Mouse (Mus musculus) bone marrow, adult 2 months (tissue): Measurements from ENCODE around the gene Prkcb. TPM values are rescaled to one million over a fixed set of nuclear protein-coding genes. Genes with fewer than 3 reads are reported as not detected.

Experiments used
- H3K27ac ChIP-seq: fragments of 200-500 bp; 2 replicates; pipeline ENCODE4 v1.5.1; 2012; ENCODE audit warnings: low read depth, mild to moderate bottlenecking, control low read depth, inconsistent platforms, low read length; ENCODE audit not compliant: control insufficient read depth, poor library complexity, insufficient read depth
- H3K4me1 ChIP-seq: fragments of 200-500 bp; 2 replicates; pipeline ENCODE4 v1.6.1; 2011; ENCODE audit warnings: low read length; ENCODE audit not compliant: control insufficient read depth, insufficient read depth
- H3K4me3 ChIP-seq: fragments of 200-500 bp; replicated peaks from 2 replicates; pipeline ENCODE3; 2011; ENCODE audit warnings: mild to moderate bottlenecking, low read depth, low read length, control low read depth; ENCODE audit not compliant: control insufficient read depth
- CTCF ChIP-seq: fragments of 200-500 bp; IDR thresholded peaks from 2 replicates; pipeline ENCODE4 v1.5.1; 2011; ENCODE audit warnings: low read length, control low read depth; ENCODE audit not compliant: control insufficient read depth, insufficient read depth
- POLR2A ChIP-seq: fragments of 200-500 bp; IDR thresholded peaks from 2 replicates; pipeline ENCODE4 v1.6.1; 2011; ENCODE audit warnings: low read depth, mild to moderate bottlenecking, control low read depth, low read length, borderline replicate concordance; ENCODE audit not compliant: control insufficient read depth
- WGBS: fragments of 180-500 bp; shearing (Covaris S2); methylation state at CpG from one replicate; pipeline ENCODE4 v1.1.7; 2018; 5-methylcytosine and 5-hydroxymethylcytosine counted together
- polyA plus RNA-seq: library from polyadenylated mRNA; stranded (reverse); fragments of >200 nt; gene quantifications from 2 replicates; pipeline ENCODE4 v1.2.4, GENCODE M21; 2011; ENCODE audit warnings: low replicate concordance; ENCODE audit not compliant: missing spikeins, insufficient read depth, insufficient read length

The Prkcb gene
- polyA plus RNA-seq, 1 experiment = 115 TPM

DNA sequence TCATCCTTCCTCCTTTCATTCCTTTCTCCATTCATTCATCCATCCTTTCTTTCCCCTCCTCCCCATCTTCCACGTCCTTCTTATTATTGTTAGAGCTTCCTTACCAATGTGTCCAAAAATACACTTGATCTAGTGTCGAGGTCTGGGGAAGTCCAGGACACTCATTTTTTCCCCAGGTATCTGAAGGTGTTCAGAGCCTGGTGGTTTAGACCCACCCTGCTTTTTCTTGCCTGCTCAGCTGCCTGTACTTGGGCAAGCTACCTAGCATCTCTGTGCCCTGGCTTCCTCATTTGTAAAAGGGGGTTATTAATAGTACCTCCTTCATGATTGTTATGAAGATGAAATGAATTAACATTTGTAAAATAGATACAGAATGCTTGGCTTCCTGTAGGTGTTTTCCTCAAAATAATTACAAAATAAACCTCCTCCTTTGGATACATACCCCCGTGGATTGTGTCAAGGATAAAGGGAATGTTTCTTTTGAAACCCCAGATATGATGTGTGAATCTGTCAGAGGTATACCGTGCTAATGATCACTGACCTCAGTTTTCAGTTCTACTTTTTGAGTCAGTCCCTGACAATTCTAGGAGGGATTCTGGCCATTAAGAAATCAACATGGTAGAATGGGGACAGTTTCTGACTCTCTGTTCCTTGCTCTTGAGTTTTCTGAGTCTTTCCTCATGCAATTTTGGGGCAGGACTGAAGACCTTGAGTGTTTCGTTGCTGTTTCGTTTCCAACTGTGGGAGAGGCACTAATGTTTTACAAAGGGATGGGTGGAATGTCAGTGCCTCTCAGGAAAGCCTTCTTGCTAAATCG is 106.8 kb downstream of the Prkcb start:
- peak overlapping the region; percentile 25; the same call in 1 of the 2 replicates for H3K27ac ChIP-seq
- 59% methylated on average over 7 of the region's 7 CpGs for WGBS

DNA sequence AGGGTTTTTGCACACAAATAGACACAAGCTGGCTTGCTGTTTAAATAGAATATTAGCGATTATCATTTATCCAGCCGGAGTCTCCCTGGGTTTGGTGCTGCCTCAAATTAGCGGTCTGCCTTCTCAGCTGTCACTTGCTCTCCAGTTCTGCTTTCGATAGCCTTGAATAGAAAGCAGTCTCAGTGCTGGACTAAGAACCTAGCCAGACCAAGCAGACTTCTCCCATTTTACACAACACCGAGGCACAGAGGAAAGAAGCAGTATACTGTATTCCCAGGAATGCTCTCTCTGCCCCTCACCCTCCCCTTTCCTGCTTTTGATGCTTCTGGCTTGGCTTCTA is 107.4 kb downstream of the Prkcb start:
- no peak overlapping the region for H3K27ac ChIP-seq
- no peak for TF ChIP-seq CTCF
- H3K4me1 ChIP-seq = peaks cover 9% of the 10 kb centered on the region
- WGBS = 75% methylated on average over 5 of the region's 5 CpGs
- H3K4me3 ChIP-seq = no peak overlapping the region

More for the DNA sequence above, 106.8 kb downstream of the Prkcb start:
- Histone ChIP-seq H3K4me1 (peaks cover 10% of the 10 kb centered on the region), H3K4me3 (no peak overlapping the region)
- TF ChIP-seq CTCF (no peak), POLR2A (no peak)

DNA sequence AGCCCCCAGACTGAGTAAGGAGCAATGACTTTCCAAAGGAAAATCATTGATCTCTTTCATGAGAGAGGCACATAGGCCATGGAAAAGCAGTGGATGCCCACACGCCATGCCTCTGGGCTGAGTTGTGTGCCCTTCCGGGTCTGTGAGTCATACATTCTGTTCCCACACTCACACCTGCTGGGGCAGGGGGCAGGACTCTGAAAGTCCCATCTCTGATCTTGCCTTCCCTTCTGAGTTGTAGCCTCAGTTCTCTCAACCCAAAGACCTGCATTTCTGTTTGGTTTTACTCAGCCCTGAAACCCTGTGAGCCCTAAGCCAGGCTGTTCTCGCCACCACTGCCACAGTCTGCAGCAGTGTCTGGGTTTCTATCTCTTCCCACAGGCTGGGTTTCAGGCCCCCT is 109.1 kb downstream of the Prkcb start:
- Histone ChIP-seq H3K27ac (no peak overlapping the region), H3K4me1 (peaks cover 8% of the 10 kb centered on the region), H3K4me3 (no peak overlapping the region)
- TF ChIP-seq POLR2A (no peak), CTCF (no peak)
- WGBS = 77% methylated on average over 3 of the region's 3 CpGs

DNA sequence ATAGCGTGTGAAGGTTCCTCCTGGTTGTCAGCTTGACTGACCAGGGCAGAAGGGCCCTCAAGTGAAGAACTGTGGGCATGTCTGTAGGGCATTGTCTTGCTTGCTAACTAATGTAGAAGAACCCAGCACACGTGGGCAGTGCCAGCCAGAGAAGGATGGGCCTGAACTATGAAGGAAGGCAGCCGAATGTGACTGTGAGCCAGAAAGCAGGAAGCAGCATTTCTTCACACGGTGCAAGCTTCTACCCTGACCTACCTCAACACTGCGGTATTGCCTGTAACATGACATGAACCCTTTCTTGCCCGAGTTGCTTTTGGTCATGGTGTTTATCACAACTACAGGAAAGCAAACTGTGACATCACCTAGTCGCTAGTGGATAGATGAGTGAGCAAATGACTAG is 113.5 kb downstream of the Prkcb start:
- TF ChIP-seq POLR2A = no peak
- Histone ChIP-seq H3K27ac (peak overlapping the region; percentile 57), H3K4me1 (peaks cover 9% of the 10 kb centered on the region), H3K4me3 (no peak overlapping the region)
- 26% methylated on average over 7 of the region's 7 CpGs for WGBS

DNA sequence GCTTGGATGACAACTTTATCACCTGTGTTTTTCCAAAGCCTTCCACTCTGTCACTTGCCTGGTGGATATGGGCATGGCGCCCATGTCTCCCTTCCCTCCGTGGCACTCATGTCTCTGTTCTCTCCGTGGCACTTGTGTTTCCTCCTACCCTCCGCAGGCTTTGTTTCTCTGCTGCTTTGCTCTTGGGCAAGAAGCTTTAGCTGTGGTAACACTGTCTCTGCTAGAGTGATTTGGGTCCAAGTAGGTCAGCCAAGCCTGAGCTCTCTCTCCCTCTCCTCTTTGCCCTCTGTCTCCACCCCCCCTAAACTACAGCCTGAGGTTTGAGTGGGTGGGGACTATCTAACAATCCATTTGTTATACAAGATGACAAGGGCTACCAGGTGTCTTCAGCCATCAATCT is 114.8 kb downstream of the Prkcb start:
- 38% methylated on average over 4 of the region's 4 CpGs for WGBS
- H3K27ac ChIP-seq = peak overlapping the region; percentile 75
- H3K4me1 ChIP-seq = peaks cover 9% of the 10 kb centered on the region
- no peak overlapping the region for H3K4me3 ChIP-seq
- TF ChIP-seq POLR2A (no peak), CTCF (no peak)

DNA sequence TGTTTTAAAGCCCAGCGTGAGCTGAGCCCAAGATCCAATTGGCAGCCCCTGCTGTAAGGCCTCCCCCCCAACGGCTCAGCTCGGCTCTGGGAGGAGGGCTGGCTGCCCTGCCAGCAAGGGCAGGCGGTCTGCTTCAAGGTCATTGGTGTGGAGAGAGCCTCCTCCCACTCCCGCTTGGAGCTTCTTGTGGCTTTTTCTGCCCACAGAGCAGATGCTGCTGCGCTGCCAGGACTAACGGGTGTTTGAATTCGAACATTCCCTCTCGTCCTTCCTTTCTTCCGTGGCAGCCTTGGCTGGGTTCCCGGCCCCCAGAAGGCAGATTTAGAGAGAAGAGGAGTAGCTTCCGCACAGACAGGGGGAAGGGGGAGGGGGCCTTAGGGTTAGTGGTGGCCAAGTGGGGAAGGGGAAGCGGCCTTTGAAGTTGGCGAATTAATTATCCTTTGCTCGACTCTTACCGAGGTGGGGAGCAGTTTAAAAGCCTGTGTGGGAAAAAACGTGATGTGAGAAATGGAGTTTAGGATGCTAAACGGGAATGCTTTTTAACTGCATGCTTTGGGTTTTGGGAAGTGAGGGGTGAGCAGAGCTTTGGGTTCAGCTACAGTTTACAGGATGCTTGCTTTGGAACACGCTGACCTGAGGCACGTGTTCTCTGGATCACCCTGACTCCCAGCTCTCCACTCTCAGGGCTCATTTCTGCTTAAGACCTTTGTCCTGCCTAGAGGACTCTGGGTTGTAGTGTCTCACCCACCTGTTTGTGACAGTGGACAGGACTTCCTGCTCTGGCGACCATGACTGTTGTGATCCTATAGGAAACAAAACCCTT is 116.2 kb downstream of the Prkcb start:
- WGBS = 3% methylated on average over 21 of the region's 21 CpGs
- Histone ChIP-seq H3K4me1 (peaks cover 10% of the 10 kb centered on the region), H3K27ac (peak overlapping the region; percentile 70), H3K4me3 (no peak overlapping the region)
- TF ChIP-seq POLR2A = no peak
- no peak for TF ChIP-seq CTCF

DNA sequence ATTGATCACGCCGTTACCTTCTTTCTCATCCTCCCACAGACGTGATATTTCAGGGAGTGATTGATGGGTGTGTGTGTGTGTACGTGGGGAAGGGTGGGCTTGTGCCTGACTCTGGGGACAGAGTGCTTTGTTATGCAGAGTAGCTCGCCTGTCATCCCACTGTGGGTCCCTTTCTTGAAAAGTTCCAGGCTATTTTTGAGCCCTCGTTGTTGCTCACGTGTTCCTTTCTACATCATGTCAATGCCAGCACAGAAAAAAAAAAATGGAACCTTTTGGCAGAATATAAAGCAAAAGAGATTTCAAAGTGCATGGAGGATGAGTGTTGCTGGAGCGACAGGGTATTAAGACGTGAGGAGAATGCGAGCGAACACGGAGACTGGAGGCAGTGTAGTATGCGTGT is 118.1 kb downstream of the Prkcb start:
- H3K4me1 ChIP-seq = peaks cover 11% of the 10 kb centered on the region
- TF ChIP-seq POLR2A (no peak), CTCF (no peak)
- H3K27ac ChIP-seq = no peak overlapping the region
- 80% methylated on average over 13 of the region's 13 CpGs for WGBS
- no peak overlapping the region for H3K4me3 ChIP-seq

DNA sequence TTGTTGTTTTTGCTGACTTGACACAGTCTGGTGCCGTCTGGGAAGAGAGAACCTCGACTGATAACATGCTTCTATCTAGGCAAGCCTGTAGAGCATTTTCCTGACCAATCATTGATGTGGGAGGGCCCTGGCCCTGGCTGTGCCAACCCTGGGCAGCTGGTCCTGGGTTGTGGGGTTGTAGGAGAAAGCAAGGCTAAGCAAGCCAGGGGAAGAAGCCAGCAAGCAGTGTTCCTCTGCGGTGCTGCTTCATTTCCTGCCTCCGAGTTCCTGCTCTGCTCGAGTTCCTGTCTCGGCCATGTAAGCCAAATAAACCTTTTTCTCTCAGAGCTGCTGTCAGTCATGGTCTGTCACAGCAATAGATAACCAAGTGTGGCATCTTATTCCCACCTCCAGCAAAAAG is 121.4 kb downstream of the Prkcb start:
- peaks cover 13% of the 10 kb centered on the region for H3K4me1 ChIP-seq
- H3K4me3 ChIP-seq = no peak overlapping the region
- WGBS = 17% methylated on average over 6 of the region's 6 CpGs
- H3K27ac ChIP-seq = peak overlapping the region; percentile 62
- no peak for TF ChIP-seq CTCF
- no peak for TF ChIP-seq POLR2A

DNA sequence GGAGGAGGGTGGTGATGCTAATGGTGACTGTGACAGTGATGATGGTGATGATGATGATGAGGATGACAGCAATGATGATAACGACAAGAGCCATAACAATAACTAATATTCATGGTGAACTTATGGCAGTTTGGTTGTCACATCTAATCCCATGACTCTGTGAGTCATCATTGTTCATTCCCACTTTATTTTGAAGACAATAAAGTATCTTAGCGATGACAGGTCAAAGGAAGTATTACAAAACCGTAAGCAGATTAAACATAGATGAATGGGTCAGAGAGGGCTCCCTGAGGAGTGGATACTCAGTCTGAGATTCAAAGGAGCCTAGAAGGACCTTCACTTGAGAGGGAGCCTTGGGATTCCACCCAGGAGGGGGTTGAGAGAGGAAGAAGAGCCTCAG is 122.3 kb downstream of the Prkcb start:
- 72% methylated on average over 3 of the region's 3 CpGs for WGBS
- H3K4me1 ChIP-seq = peaks cover 11% of the 10 kb centered on the region; the same call in 1 of the 2 replicates
- TF ChIP-seq CTCF = no peak
- TF ChIP-seq POLR2A = no peak

More for the DNA sequence above, 122.3 kb downstream of the Prkcb start:
- no peak overlapping the region for H3K4me3 ChIP-seq
- H3K27ac ChIP-seq = no peak overlapping the region
